Mouse (Mus musculus): ENCODE measurements around the gene Pde4c. TPM values are rescaled to one million over a fixed set of nuclear protein-coding genes. Genes with fewer than 3 reads are reported as not detected.

Gene Pde4c
- polyA plus RNA-seq, 1 experiment: 1.9 TPM

- Histone ChIP-seq H3K27me3 (ENCODE audit: control insufficient read depth, insufficient read depth, low read length, poor library complexity, severe bottlenecking) (no peaks in the 10 kb centered on the region), H3K9me3 (replicated peaks; ENCODE audit: control insufficient read depth, insufficient read depth, low read length, poor library complexity, severe bottlenecking) (no peaks in the 10 kb centered on the region), H3K9ac (ENCODE audit: low read depth, poor library complexity, severe bottlenecking) (no peak overlapping the region), H3K4me1 (ENCODE audit: control insufficient read depth, insufficient read depth, low read length) (no peaks in the 10 kb centered on the region), H3K4me3 (ENCODE audit: low read depth, low read length) (peak overlapping the region; percentile 67), H3K36me3 (ENCODE audit: control insufficient read depth, insufficient read depth, low read length, poor library complexity, severe bottlenecking) (no peaks in the 10 kb centered on the region), H3K27ac (ENCODE audit: insufficient read depth, low read length) (no peak overlapping the region)
- no peak for TF ChIP-seq POLR2A (IDR thresholded peaks at IDR 0.05; ENCODE audit: insufficient read depth, low read length)
- TF ChIP-seq EP300 (IDR thresholded peaks at IDR 0.05; ENCODE audit: insufficient read depth, low read depth, low read length): no peak
- TF ChIP-seq CTCF (IDR thresholded peaks at IDR 0.05; ENCODE audit: low read depth, low read length): no peak
Observed at GRCm38 (mm10) chr8:70792700-70793099, 69.2 kb downstream of the Pde4c start.

GRCm38 (mm10) chr8:70794215-70794614 lies 70.7 kb downstream of the Pde4c start:
- H3K9ac ChIP-seq (ENCODE audit: low read depth, poor library complexity, severe bottlenecking): no peak overlapping the region

GRCm38 (mm10) chr8:70795370-70795769 lies 71.8 kb downstream of the Pde4c start:
- Histone ChIP-seq H3K9ac (ENCODE audit: low read depth, poor library complexity, severe bottlenecking) (no peak overlapping the region), H3K4me1 (ENCODE audit: control insufficient read depth, insufficient read depth, low read length) (no peaks in the 10 kb centered on the region), H3K4me3 (ENCODE audit: low read depth, low read length) (no peak overlapping the region), H3K27ac (ENCODE audit: insufficient read depth, low read length) (no peak overlapping the region), H3K36me3 (ENCODE audit: control insufficient read depth, insufficient read depth, low read length, poor library complexity, severe bottlenecking) (no peaks in the 10 kb centered on the region), H3K27me3 (ENCODE audit: control insufficient read depth, insufficient read depth, low read length, poor library complexity, severe bottlenecking) (no peaks in the 10 kb centered on the region), H3K9me3 (replicated peaks; ENCODE audit: control insufficient read depth, insufficient read depth, low read length, poor library complexity, severe bottlenecking) (no peaks in the 10 kb centered on the region)
- TF ChIP-seq CTCF (IDR thresholded peaks at IDR 0.05; ENCODE audit: low read depth, low read length): no peak
- no peak for TF ChIP-seq POLR2A (IDR thresholded peaks at IDR 0.05; ENCODE audit: insufficient read depth, low read length)
- TF ChIP-seq EP300 (IDR thresholded peaks at IDR 0.05; ENCODE audit: insufficient read depth, low read depth, low read length): no peak

More at GRCm38 (mm10) chr8:70794215-70794614, 70.7 kb downstream of the Pde4c start:
- no peaks in the 10 kb centered on the region for H3K27me3 ChIP-seq (ENCODE audit: control insufficient read depth, insufficient read depth, low read length, poor library complexity, severe bottlenecking)
- no peaks in the 10 kb centered on the region for H3K36me3 ChIP-seq (ENCODE audit: control insufficient read depth, insufficient read depth, low read length, poor library complexity, severe bottlenecking)
- TF ChIP-seq EP300 (IDR thresholded peaks at IDR 0.05; ENCODE audit: insufficient read depth, low read depth, low read length) (no peak), CTCF (IDR thresholded peaks at IDR 0.05; ENCODE audit: low read depth, low read length) (no peak), POLR2A (IDR thresholded peaks at IDR 0.05; ENCODE audit: insufficient read depth, low read length) (no peak)
- H3K4me1 ChIP-seq (ENCODE audit: control insufficient read depth, insufficient read depth, low read length): no peaks in the 10 kb centered on the region
- no peaks in the 10 kb centered on the region for H3K9me3 ChIP-seq (replicated peaks; ENCODE audit: control insufficient read depth, insufficient read depth, low read length, poor library complexity, severe bottlenecking)
- H3K4me3 ChIP-seq (ENCODE audit: low read depth, low read length): no peak overlapping the region
- no peak overlapping the region for H3K27ac ChIP-seq (ENCODE audit: insufficient read depth, low read length)

GRCm38 (mm10) chr8:70796403-70797080 lies 73.0 kb downstream of the Pde4c start:
- Histone ChIP-seq H3K9me3 (replicated peaks; ENCODE audit: control insufficient read depth, insufficient read depth, low read length, poor library complexity, severe bottlenecking) (no peaks in the 10 kb centered on the region), H3K27me3 (ENCODE audit: control insufficient read depth, insufficient read depth, low read length, poor library complexity, severe bottlenecking) (no peaks in the 10 kb centered on the region), H3K4me3 (ENCODE audit: low read depth, low read length) (peak overlapping the region; percentile 68), H3K9ac (ENCODE audit: low read depth, poor library complexity, severe bottlenecking) (peak overlapping the region; percentile 62), H3K27ac (ENCODE audit: insufficient read depth, low read length) (no peak overlapping the region), H3K4me1 (ENCODE audit: control insufficient read depth, insufficient read depth, low read length) (no peaks in the 10 kb centered on the region), H3K36me3 (ENCODE audit: control insufficient read depth, insufficient read depth, low read length, poor library complexity, severe bottlenecking) (no peaks in the 10 kb centered on the region)
- no peak for TF ChIP-seq CTCF (IDR thresholded peaks at IDR 0.05; ENCODE audit: low read depth, low read length)
- no peak for TF ChIP-seq EP300 (IDR thresholded peaks at IDR 0.05; ENCODE audit: insufficient read depth, low read depth, low read length)
- TF ChIP-seq POLR2A (IDR thresholded peaks at IDR 0.05; ENCODE audit: insufficient read depth, low read length): no peak

- Histone ChIP-seq H3K4me3 (ENCODE audit: low read depth, low read length) (peak overlapping the region; percentile 79), H3K27me3 (ENCODE audit: control insufficient read depth, insufficient read depth, low read length, poor library complexity, severe bottlenecking) (no peaks in the 10 kb centered on the region), H3K4me1 (ENCODE audit: control insufficient read depth, insufficient read depth, low read length) (peaks cover 3% of the 10 kb centered on the region), H3K27ac (ENCODE audit: insufficient read depth, low read length) (no peak overlapping the region), H3K9ac (ENCODE audit: low read depth, poor library complexity, severe bottlenecking) (peak overlapping the region; percentile 64), H3K9me3 (replicated peaks; ENCODE audit: control insufficient read depth, insufficient read depth, low read length, poor library complexity, severe bottlenecking) (no peaks in the 10 kb centered on the region), H3K36me3 (ENCODE audit: control insufficient read depth, insufficient read depth, low read length, poor library complexity, severe bottlenecking) (no peaks in the 10 kb centered on the region)
- TF ChIP-seq POLR2A (IDR thresholded peaks at IDR 0.05; ENCODE audit: insufficient read depth, low read length): no peak
- no peak for TF ChIP-seq EP300 (IDR thresholded peaks at IDR 0.05; ENCODE audit: insufficient read depth, low read depth, low read length)
- no peak for TF ChIP-seq CTCF (IDR thresholded peaks at IDR 0.05; ENCODE audit: low read depth, low read length)
Observed at GRCm38 (mm10) chr8:70797081-70798070, 73.9 kb downstream of the Pde4c start.

Data from ES-Bruce4 (cell line).